Mouse (Mus musculus) myocyte (in vitro differentiated cells): ENCODE results near the gene Pfdn4.

Source experiments
- CEBPB ChIP-seq: IDR thresholded peaks from 2 replicates; pipeline ENCODE4 v1.6.1; 2011; ENCODE audit warnings: mild to moderate bottlenecking, moderate library complexity; ENCODE audit not compliant: poor library complexity, insufficient read depth, severe bottlenecking
- POLR2A ChIP-seq: IDR thresholded peaks from one replicate; pipeline ENCODE4 v1.6.1; 2011; ENCODE audit warnings: low read depth, mild to moderate bottlenecking, control low read depth, moderate library complexity; ENCODE audit not compliant: insufficient read length
- TCF12 ChIP-seq: IDR thresholded peaks from one replicate; pipeline ENCODE4 v1.6.1; 2011; ENCODE audit warnings: mild to moderate bottlenecking, control low read depth; ENCODE audit not compliant: poor library complexity, insufficient read depth, severe bottlenecking

DNA sequence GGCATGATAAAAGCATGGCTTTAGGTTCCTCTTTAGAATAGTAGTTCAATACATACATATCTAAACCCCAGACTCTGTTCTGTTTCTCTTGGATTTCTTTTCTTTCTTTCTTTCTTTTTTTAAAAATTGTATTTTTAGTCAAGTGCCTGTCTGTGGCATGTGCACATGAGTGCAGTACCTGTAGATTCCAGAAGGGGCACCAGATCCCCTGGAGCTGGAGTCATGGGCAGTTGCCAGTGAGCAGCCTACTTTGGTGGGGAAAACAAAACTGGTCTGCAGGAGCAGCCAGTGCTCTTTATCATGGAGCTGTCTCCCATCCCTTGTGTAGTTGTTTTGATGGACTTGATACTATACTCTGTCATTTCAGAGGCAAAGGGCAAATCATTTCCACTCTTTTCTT is 28.2 kb upstream of the Pfdn4 start:
- TF ChIP-seq POLR2A, result no peak
- no peak for TF ChIP-seq CEBPB
- no peak for TF ChIP-seq TCF12
